Comparison of ENCODE assay signal across 8 mouse cellular contexts in genomic region chr11:120824787-120825288, GRCm38 (mm10). TPM values are rescaled to one million over a fixed set of nuclear protein-coding genes. Genes with fewer than 3 reads are reported as not detected.
DNase-seq lines count a peak whose midpoint lies in the region; ATAC-seq lines count a peak whose summit lies in the region.

No protein-coding gene starts in this region.

- DNase-seq in heart, postnatal 4 days, result no peak
- DNase-seq in MEL-GATA-1-ER (ENCODE audit: extremely low read depth, low read depth), result peak; percentile 26
- no peak for DNase-seq in hindbrain, embryonic 10.5 days (ENCODE audit: low spot score)
- no peak for DNase-seq in midbrain, embryonic 10.5 days (ENCODE audit: low spot score)
- DNase-seq in urinary bladder, postnatal 14 days (ENCODE audit: low spot score), result no peak
- DNase-seq in layer of hippocampus, adult 18-20 months (ENCODE audit: low spot score in 2 of 2), result no peak
- no peak for DNase-seq in frontal cortex, postnatal 25 days (ENCODE audit: low spot score in 2 of 2)

- H3K9ac ChIP-seq in heart, embryonic 16.5 days (ENCODE audit: low read length), result peak overlapping the region; percentile 70

- peaks cover 4% of the 10 kb centered on the region for H3K36me3 ChIP-seq in heart, embryonic 16.5 days (ENCODE audit: control insufficient read depth, insufficient read depth)
- peaks cover 34% of the 10 kb centered on the region for H3K36me3 ChIP-seq in hindbrain, embryonic 10.5 days
- peaks cover 29% of the 10 kb centered on the region for H3K36me3 ChIP-seq in midbrain, embryonic 10.5 days

- no peaks in the 10 kb centered on the region for H3K27me3 ChIP-seq in heart, embryonic 16.5 days (ENCODE audit: control insufficient read depth, insufficient read depth, low read length)
- no peaks in the 10 kb centered on the region for H3K27me3 ChIP-seq in hindbrain, embryonic 10.5 days (ENCODE audit: insufficient read depth, poor library complexity, severe bottlenecking)
- peaks cover 5% of the 10 kb centered on the region; the same call in 1 of the 2 replicates for H3K27me3 ChIP-seq in midbrain, embryonic 10.5 days (ENCODE audit: low read depth, poor library complexity, severe bottlenecking)

- H3K4me3 ChIP-seq in heart, embryonic 16.5 days (ENCODE audit: low read length), result peak overlapping the region; percentile 78
- H3K4me3 ChIP-seq in hindbrain, embryonic 10.5 days, result peak overlapping the region; percentile 92
- H3K4me3 ChIP-seq in midbrain, embryonic 10.5 days, result peak overlapping the region; percentile 97

- ATAC-seq in heart, embryonic 16.5 days (replicated peaks; ENCODE audit: extremely low read depth, insufficient read depth, low FRiP score), result peak; percentile 50

- H3K27ac ChIP-seq in heart, embryonic 16.5 days (ENCODE audit: low read length), result peak overlapping the region; percentile 89
- H3K27ac ChIP-seq in hindbrain, embryonic 10.5 days, result peak overlapping the region; percentile 100
- peak overlapping the region; percentile 100 for H3K27ac ChIP-seq in midbrain, embryonic 10.5 days (replicated peaks)

- peaks cover 36% of the 10 kb centered on the region for H3K4me1 ChIP-seq in heart, embryonic 16.5 days (ENCODE audit: control insufficient read depth, insufficient read depth, low read length)
- H3K4me1 ChIP-seq in hindbrain, embryonic 10.5 days (replicated peaks), result peaks cover 84% of the 10 kb centered on the region
- peaks cover 70% of the 10 kb centered on the region for H3K4me1 ChIP-seq in midbrain, embryonic 10.5 days

- no peaks in the 10 kb centered on the region for H3K9me3 ChIP-seq in heart, embryonic 16.5 days (replicated peaks; ENCODE audit: control insufficient read depth, low read length)
- H3K9me3 ChIP-seq in hindbrain, embryonic 10.5 days, result no peaks in the 10 kb centered on the region
- no peaks in the 10 kb centered on the region for H3K9me3 ChIP-seq in midbrain, embryonic 10.5 days (replicated peaks)

- 0% methylated on average over 21 of the region's 21 CpGs for WGBS in heart, embryonic 16.5 days
- under 1% methylated on average over 21 of the region's 21 CpGs for WGBS in hindbrain, embryonic 10.5 days
- WGBS in midbrain, embryonic 10.5 days, result 0% methylated on average over 21 of the region's 21 CpGs

- peak overlapping the region; percentile 72 for H3K4me2 ChIP-seq in heart, embryonic 16.5 days (ENCODE audit: low read depth, low read length)

RNA-seq across cellular contexts. Expression of gene Fasn, which starts 0.5 kb away (rescaled TPM):
- 24.9 and 28.7 TPM in 2 replicates for polyA plus RNA-seq in heart, embryonic 16.5 days (2015; fragmentation: Nextera tagmentation; extraction: Ambion mirVana)
- 10 to 100 TPM; 59.3 to 63.9 TPM for total RNA-seq in heart, postnatal 4 days (2021)
- polyA plus RNA-seq in hindbrain, embryonic 10.5 days (2016; fragmentation: Nextera tagmentation; extraction: Ambion mirVana), result 131 TPM in 2 replicates
- 118 and 131 TPM in 2 replicates for polyA plus RNA-seq in midbrain, embryonic 10.5 days (2016; fragmentation: Nextera tagmentation; extraction: Ambion mirVana)
- 100 to 1,000 TPM; 183 to 187 TPM for total RNA-seq in layer of hippocampus, adult 18-20 months (2021)

RNA-seq across cellular contexts. Expression of gene Dus1l, which starts 28.6 kb away (rescaled TPM):
- polyA plus RNA-seq in heart, embryonic 16.5 days (2015; fragmentation: Nextera tagmentation; extraction: Ambion mirVana), result 44.7 and 49.7 TPM in 2 replicates
- 10 to 100 TPM; 34.0 to 37.5 TPM for total RNA-seq in heart, postnatal 4 days (2021)
- polyA plus RNA-seq in hindbrain, embryonic 10.5 days (2016; fragmentation: Nextera tagmentation; extraction: Ambion mirVana), result 95.4 and 97.1 TPM in 2 replicates
- 94.4 and 99.2 TPM in 2 replicates for polyA plus RNA-seq in midbrain, embryonic 10.5 days (2016; fragmentation: Nextera tagmentation; extraction: Ambion mirVana)
- 10 to 100 TPM; 40.1 to 40.4 TPM for total RNA-seq in layer of hippocampus, adult 18-20 months (2021)

RNA-seq across cellular contexts. Expression of gene Gps1, which starts 40.8 kb away (rescaled TPM):
- 124 and 135 TPM in 2 replicates for polyA plus RNA-seq in heart, embryonic 16.5 days (2015; fragmentation: Nextera tagmentation; extraction: Ambion mirVana)
- total RNA-seq in heart, postnatal 4 days (2021), result 10 to 100 TPM; 73.0 to 78.0 TPM
- polyA plus RNA-seq in hindbrain, embryonic 10.5 days (2016; fragmentation: Nextera tagmentation; extraction: Ambion mirVana), result 276 and 285 TPM in 2 replicates
- 287 TPM in 2 replicates for polyA plus RNA-seq in midbrain, embryonic 10.5 days (2016; fragmentation: Nextera tagmentation; extraction: Ambion mirVana)
- total RNA-seq in layer of hippocampus, adult 18-20 months (2021), result 100 to 1,000 TPM; 152 to 154 TPM

RNA-seq across cellular contexts. Expression of gene Rfng, which starts 40.8 kb away (rescaled TPM):
- polyA plus RNA-seq in heart, embryonic 16.5 days (2015; fragmentation: Nextera tagmentation; extraction: Ambion mirVana), result 27.8 and 28.4 TPM in 2 replicates
- 10 to 100 TPM; 13.2 to 13.3 TPM for total RNA-seq in heart, postnatal 4 days (2021)
- 46.4 and 63.7 TPM in 2 replicates for polyA plus RNA-seq in hindbrain, embryonic 10.5 days (2016; fragmentation: Nextera tagmentation; extraction: Ambion mirVana)
- 43.4 and 55.9 TPM in 2 replicates for polyA plus RNA-seq in midbrain, embryonic 10.5 days (2016; fragmentation: Nextera tagmentation; extraction: Ambion mirVana)
- total RNA-seq in layer of hippocampus, adult 18-20 months (2021), result 10 to 100 TPM; 57.1 to 59.9 TPM
